Mouse (Mus musculus) neural tube, embryonic 12.5 days (tissue): ENCODE results near the gene Tsku. TPM values are rescaled to one million over a fixed set of nuclear protein-coding genes. Genes with fewer than 3 reads are reported as not detected.

Experiments
- ATAC-seq: fragments of 200-750 bp; cut with Nextera tagmentation; 2 replicates; pipeline ENCODE4 v1.8.0; 2017; ENCODE audit warnings: low read depth, mild to moderate bottlenecking, moderate TSS enrichment, moderate library complexity; ENCODE audit not compliant: low FRiP score
- H3K27ac ChIP-seq: fragments of 300-500 bp; sonication (generic); 2 replicates; pipeline ENCODE4 v1.5.1; 2016
- H3K27me3 ChIP-seq: fragments of 300-500 bp; sonication (generic); replicated peaks from 2 replicates; pipeline ENCODE4 v1.6.1; 2016; ENCODE audit warnings: mild to moderate bottlenecking
- H3K36me3 ChIP-seq: fragments of 300-500 bp; sonication (generic); 2 replicates; pipeline ENCODE4 v1.6.1; 2016; ENCODE audit warnings: mild to moderate bottlenecking
- H3K4me1 ChIP-seq: fragments of 300-500 bp; sonication (generic); 2 replicates; pipeline ENCODE4 v1.6.1; 2016
- H3K4me2 ChIP-seq: fragments of 300-500 bp; sonication (generic); replicated peaks from 2 replicates; pipeline ENCODE4 v1.6.1; 2016; ENCODE audit warnings: mild to moderate bottlenecking
- H3K4me3 ChIP-seq: fragments of 300-500 bp; sonication (generic); 2 replicates; pipeline ENCODE4 v1.5.1; 2016
- H3K9ac ChIP-seq: fragments of 300-500 bp; sonication (generic); 2 replicates; pipeline ENCODE4 v1.6.1; 2016; ENCODE audit warnings: mild to moderate bottlenecking
- H3K9me3 ChIP-seq: fragments of 300-500 bp; sonication (generic); 2 replicates; pipeline ENCODE4 v1.6.1; 2016; ENCODE audit warnings: mild to moderate bottlenecking
- WGBS: fragments of 180-500 bp; shearing (Covaris S2); methylation state at CpG from one replicate; pipeline ENCODE4 v1.1.7; 2016; 5-methylcytosine and 5-hydroxymethylcytosine counted together
- polyA plus RNA-seq: library from polyadenylated mRNA; unstranded; fragments of >200 nt; fragmentation: Nextera tagmentation; extraction: Ambion mirVana; gene quantifications from 2 replicates; pipeline ENCODE4 v1.2.1, GENCODE M21; 2016

The Tsku gene
- polyA plus RNA-seq, 1 experiment from 2014 or later = 8.3 TPM

GRCm38 (mm10) chr7:98354921-98355310, 6.2 kb downstream of the Tsku start:
- 39% methylated on average over 4 of the region's 4 CpGs for WGBS
- no peak overlapping the region for H3K9ac ChIP-seq
- peak overlapping the region; percentile 16; the same call in 1 of the 2 replicates for H3K4me2 ChIP-seq
- H3K4me1 ChIP-seq = peaks cover 61% of the 10 kb centered on the region
- peaks cover 29% of the 10 kb centered on the region for H3K36me3 ChIP-seq
- H3K27ac ChIP-seq = no peak overlapping the region
- H3K4me3 ChIP-seq = no peak overlapping the region
- H3K27me3 ChIP-seq = no peaks in the 10 kb centered on the region
- ATAC-seq = no peak
- H3K9me3 ChIP-seq = no peaks in the 10 kb centered on the region

GRCm38 (mm10) chr7:98354160-98354920, 6.8 kb downstream of the Tsku start:
- peaks cover 56% of the 10 kb centered on the region for H3K4me1 ChIP-seq
- H3K9me3 ChIP-seq = no peaks in the 10 kb centered on the region
- 19% methylated on average over 12 of the region's 12 CpGs for WGBS
- no peak overlapping the region for H3K9ac ChIP-seq
- ATAC-seq = no peak
- peaks cover 29% of the 10 kb centered on the region for H3K36me3 ChIP-seq
- no peaks in the 10 kb centered on the region for H3K27me3 ChIP-seq
- no peak overlapping the region for H3K4me3 ChIP-seq
- H3K27ac ChIP-seq = no peak overlapping the region
- peak overlapping the region; percentile 16; the same call in 1 of the 2 replicates for H3K4me2 ChIP-seq

- Histone ChIP-seq H3K27me3 (no peaks in the 10 kb centered on the region), H3K4me1 (peaks cover 48% of the 10 kb centered on the region), H3K36me3 (peaks cover 29% of the 10 kb centered on the region), H3K4me2 (no peak overlapping the region), H3K4me3 (no peak overlapping the region), H3K9me3 (no peaks in the 10 kb centered on the region), H3K27ac (no peak overlapping the region), H3K9ac (no peak overlapping the region)
- no peak for ATAC-seq
- WGBS = 89% methylated on average over 5 of the region's 5 CpGs
Measured at GRCm38 (mm10) chr7:98353616-98354015, 7.5 kb downstream of the Tsku start.

GRCm38 (mm10) chr7:98351523-98351922, 9.6 kb downstream of the Tsku start:
- H3K27ac ChIP-seq = no peak overlapping the region
- H3K27me3 ChIP-seq = no peaks in the 10 kb centered on the region
- WGBS = 96% methylated on average over 3 of the region's 3 CpGs

GRCm38 (mm10) chr7:98349821-98350220, 11.3 kb downstream of the Tsku start:
- H3K27me3 ChIP-seq = no peaks in the 10 kb centered on the region
- WGBS = 93% methylated on average over 6 of the region's 6 CpGs
- no peak overlapping the region for H3K4me3 ChIP-seq
- H3K27ac ChIP-seq = no peak overlapping the region
- no peaks in the 10 kb centered on the region for H3K9me3 ChIP-seq
- ATAC-seq = no peak
- H3K4me1 ChIP-seq = peaks cover 18% of the 10 kb centered on the region
- H3K4me2 ChIP-seq = no peak overlapping the region
- H3K36me3 ChIP-seq = peaks cover 29% of the 10 kb centered on the region
- H3K9ac ChIP-seq = no peak overlapping the region

More at GRCm38 (mm10) chr7:98351523-98351922, 9.6 kb downstream of the Tsku start:
- no peak for ATAC-seq
- no peak overlapping the region for H3K9ac ChIP-seq
- no peak overlapping the region for H3K4me2 ChIP-seq
- H3K9me3 ChIP-seq = no peaks in the 10 kb centered on the region
- H3K4me3 ChIP-seq = no peak overlapping the region
- H3K4me1 ChIP-seq = peaks cover 35% of the 10 kb centered on the region
- H3K36me3 ChIP-seq = peaks cover 29% of the 10 kb centered on the region

- H3K4me3 ChIP-seq = no peak overlapping the region
- H3K9me3 ChIP-seq = no peaks in the 10 kb centered on the region
- H3K4me2 ChIP-seq = no peak overlapping the region
- H3K4me1 ChIP-seq = peaks cover 11% of the 10 kb centered on the region
- no peak overlapping the region for H3K9ac ChIP-seq
- no peaks in the 10 kb centered on the region for H3K27me3 ChIP-seq
- ATAC-seq = no peak
- peaks cover 29% of the 10 kb centered on the region for H3K36me3 ChIP-seq
- WGBS = 19% methylated on average over 5 of the region's 5 CpGs
- no peak overlapping the region for H3K27ac ChIP-seq
Measured at GRCm38 (mm10) chr7:98349096-98349495, 12.0 kb downstream of the Tsku start.

GRCm38 (mm10) chr7:98348043-98348442, 13.1 kb downstream of the Tsku start:
- H3K9me3 ChIP-seq = no peaks in the 10 kb centered on the region
- no peak overlapping the region for H3K4me3 ChIP-seq
- no peaks in the 10 kb centered on the region for H3K27me3 ChIP-seq
- H3K4me1 ChIP-seq = 0 out of 2 replicates have a peak, but pooled peaks cover 8% of the 10 kb centered on the region
- no peak overlapping the region for H3K27ac ChIP-seq
- H3K36me3 ChIP-seq = peaks cover 29% of the 10 kb centered on the region
- H3K4me2 ChIP-seq = no peak overlapping the region
- 70% methylated on average over 7 of the region's 7 CpGs for WGBS
- no peak overlapping the region for H3K9ac ChIP-seq
- ATAC-seq = no peak

GRCm38 (mm10) chr7:98347471-98347870, 13.7 kb downstream of the Tsku start:
- 0 out of 2 replicates have a peak, but pooled peaks cover 8% of the 10 kb centered on the region for H3K4me1 ChIP-seq
- no peak overlapping the region for H3K4me2 ChIP-seq
- peaks cover 24% of the 10 kb centered on the region for H3K36me3 ChIP-seq
- no peak overlapping the region for H3K27ac ChIP-seq
- H3K9me3 ChIP-seq = no peaks in the 10 kb centered on the region
- H3K27me3 ChIP-seq = no peaks in the 10 kb centered on the region
- H3K4me3 ChIP-seq = no peak overlapping the region
- 87% methylated on average over 5 of the region's 5 CpGs for WGBS
- H3K9ac ChIP-seq = no peak overlapping the region
- no peak for ATAC-seq

- ATAC-seq = no peak
- no peak overlapping the region for H3K4me2 ChIP-seq
- no peak overlapping the region for H3K4me3 ChIP-seq
- H3K27ac ChIP-seq = no peak overlapping the region
- no peaks in the 10 kb centered on the region for H3K27me3 ChIP-seq
- H3K4me1 ChIP-seq = 0 out of 2 replicates have a peak, but pooled peaks cover 2% of the 10 kb centered on the region
- no peak overlapping the region for H3K9ac ChIP-seq
- no peaks in the 10 kb centered on the region for H3K9me3 ChIP-seq
- WGBS = 62% methylated on average over 6 of the region's 6 CpGs
- H3K36me3 ChIP-seq = peaks cover 1% of the 10 kb centered on the region; the same call in 1 of the 2 replicates
Measured at GRCm38 (mm10) chr7:98345036-98345435, 16.1 kb downstream of the Tsku start.

- H3K27me3 ChIP-seq = no peaks in the 10 kb centered on the region
- H3K4me3 ChIP-seq = no peak overlapping the region
- no peak overlapping the region for H3K27ac ChIP-seq
- no peaks in the 10 kb centered on the region for H3K36me3 ChIP-seq
- H3K4me1 ChIP-seq = 0 out of 2 replicates have a peak, but pooled peaks cover 2% of the 10 kb centered on the region
- H3K9ac ChIP-seq = no peak overlapping the region
- H3K4me2 ChIP-seq = no peak overlapping the region
- H3K9me3 ChIP-seq = no peaks in the 10 kb centered on the region
- ATAC-seq = no peak
- 18% methylated on average over 3 of the region's 3 CpGs for WGBS
Measured at GRCm38 (mm10) chr7:98344361-98344760, 16.8 kb downstream of the Tsku start.

- no peaks in the 10 kb centered on the region for H3K9me3 ChIP-seq
- no peak overlapping the region for H3K4me2 ChIP-seq
- no peaks in the 10 kb centered on the region for H3K27me3 ChIP-seq
- H3K9ac ChIP-seq = no peak overlapping the region
- no peaks in the 10 kb centered on the region for H3K36me3 ChIP-seq
- ATAC-seq = no peak
- H3K27ac ChIP-seq = no peak overlapping the region
- no peak overlapping the region for H3K4me3 ChIP-seq
- 65% methylated on average over 3 of the region's 3 CpGs for WGBS
- 0 out of 2 replicates have a peak, but pooled peaks cover 2% of the 10 kb centered on the region for H3K4me1 ChIP-seq
Measured at GRCm38 (mm10) chr7:98342249-98342648, 18.9 kb downstream of the Tsku start.

GRCm38 (mm10) chr7:98341475-98341874, 19.7 kb downstream of the Tsku start:
- Histone ChIP-seq H3K27ac (no peak overlapping the region), H3K36me3 (no peaks in the 10 kb centered on the region), H3K9ac (peak overlapping the region; percentile 38; the same call in 1 of the 2 replicates), H3K9me3 (no peaks in the 10 kb centered on the region), H3K27me3 (no peaks in the 10 kb centered on the region), H3K4me1 (0 out of 2 replicates have a peak, but pooled peaks cover 2% of the 10 kb centered on the region), H3K4me3 (0 out of 2 replicates have a peak overlapping the region, but pooled peaks have one; percentile 12), H3K4me2 (peak overlapping the region; percentile 55)
- 5% methylated on average over 13 of the region's 13 CpGs for WGBS
- peak; percentile 64 for ATAC-seq
